Mouse (Mus musculus): ENCODE data around the gene Idnk. TPM values are rescaled to one million over a fixed set of nuclear protein-coding genes. Genes with fewer than 3 reads are reported as not detected.

Gene Idnk
- total RNA-seq, 2 experiments from 2014 or later, result 22.3 to 25.1 TPM

- intact Hi-C loops (cut with DNase I), result no loop called here
- no peak for DNase-seq (ENCODE audit: extremely low spot score in 1 of 2, low spot score in 2 of 2)
Measured at GRCm38 (mm10) chr13:58181607-58182551, 24.4 kb downstream of the Idnk start.

- intact Hi-C loops (cut with DNase I), result no loop called here
- DNase-seq (ENCODE audit: extremely low spot score in 1 of 2, low spot score in 2 of 2), result no peak
Measured at GRCm38 (mm10) chr13:58184111-58184510, 26.7 kb downstream of the Idnk start.

GRCm38 (mm10) chr13:58186281-58186680 is 28.8 kb downstream of the Idnk start:
- intact Hi-C loops (cut with DNase I), result no loop called here
- DNase-seq (ENCODE audit: extremely low spot score in 1 of 2, low spot score in 2 of 2), result no peak

GRCm38 (mm10) chr13:58187751-58188150 is 30.3 kb downstream of the Idnk start:
- intact Hi-C loops (cut with DNase I), result no loop called here
- DNase-seq (ENCODE audit: extremely low spot score in 1 of 2, low spot score in 2 of 2), result no peak

- intact Hi-C loops (cut with DNase I), result no loop called here
- peak; percentile 67 to 86 for DNase-seq (ENCODE audit: extremely low spot score in 1 of 2, low spot score in 2 of 2)
Measured at GRCm38 (mm10) chr13:58188412-58188811, 31.0 kb downstream of the Idnk start.

- intact Hi-C loops (cut with DNase I), result no loop called here
- DNase-seq (ENCODE audit: extremely low spot score in 1 of 2, low spot score in 2 of 2), result peak in 1 of 2 experiments; percentile 16
Measured at GRCm38 (mm10) chr13:58189473-58189872, 32.0 kb downstream of the Idnk start.

- DNase-seq (ENCODE audit: extremely low spot score in 1 of 2, low spot score in 2 of 2), result no peak
Measured at GRCm38 (mm10) chr13:58191516-58191915, 34.1 kb downstream of the Idnk start.

GRCm38 (mm10) chr13:58192146-58192545 is 34.7 kb downstream of the Idnk start:
- no peak for DNase-seq (ENCODE audit: extremely low spot score in 1 of 2, low spot score in 2 of 2)
- intact Hi-C loops (cut with DNase I), result loop anchor here (5.0 kb wide), 1 partner anchor 35 kb away; no protein-coding TSS in a partner anchor

More at GRCm38 (mm10) chr13:58191516-58191915, 34.1 kb downstream of the Idnk start:
- intact Hi-C loops (cut with DNase I), result loop anchor here (5.0 kb wide), 1 partner anchor 36 kb away; no protein-coding TSS in a partner anchor

GRCm38 (mm10) chr13:58193221-58193620 is 35.8 kb downstream of the Idnk start:
- intact Hi-C loops (cut with DNase I), result loop anchor here (5.0 kb wide), 1 partner anchor 34 kb away; no protein-coding TSS in a partner anchor
- DNase-seq (ENCODE audit: extremely low spot score in 1 of 2, low spot score in 2 of 2), result no peak

GRCm38 (mm10) chr13:58194908-58195307 is 37.5 kb downstream of the Idnk start:
- DNase-seq (ENCODE audit: extremely low spot score in 1 of 2, low spot score in 2 of 2), result no peak
- intact Hi-C loops (cut with DNase I), result loop anchor here (5.0 kb wide), 1 partner anchor 32 kb away; no protein-coding TSS in a partner anchor

- no peak for DNase-seq (ENCODE audit: extremely low spot score in 1 of 2, low spot score in 2 of 2)
- intact Hi-C loops (cut with DNase I), result no loop called here
Measured at GRCm38 (mm10) chr13:58197211-58197610, 39.8 kb downstream of the Idnk start.

- intact Hi-C loops (cut with DNase I), result no loop called here
- DNase-seq (ENCODE audit: extremely low spot score in 1 of 2, low spot score in 2 of 2), result no peak
Measured at GRCm38 (mm10) chr13:58197981-58198640, 40.7 kb downstream of the Idnk start.

GRCm38 (mm10) chr13:58201343-58201742 is 43.9 kb downstream of the Idnk start:
- intact Hi-C loops (cut with DNase I), result no loop called here

GRCm38 (mm10) chr13:58201908-58202307 is 44.5 kb downstream of the Idnk start:
- intact Hi-C loops (cut with DNase I), result no loop called here
- no peak for DNase-seq (ENCODE audit: extremely low spot score in 1 of 2, low spot score in 2 of 2)

More at GRCm38 (mm10) chr13:58201343-58201742, 43.9 kb downstream of the Idnk start:
- no peak for DNase-seq (ENCODE audit: extremely low spot score in 1 of 2, low spot score in 2 of 2)

GRCm38 (mm10) chr13:58202903-58203302 is 45.5 kb downstream of the Idnk start:
- DNase-seq (ENCODE audit: extremely low spot score in 1 of 2, low spot score in 2 of 2), result peak in 1 of 2 experiments; percentile 30
- intact Hi-C loops (cut with DNase I), result no loop called here

GRCm38 (mm10) chr13:58204202-58204601 is 46.8 kb downstream of the Idnk start:
- intact Hi-C loops (cut with DNase I), result no loop called here
- DNase-seq (ENCODE audit: extremely low spot score in 1 of 2, low spot score in 2 of 2), result no peak

GRCm38 (mm10) chr13:58204986-58205385 is 47.5 kb downstream of the Idnk start:
- intact Hi-C loops (cut with DNase I), result no loop called here
- no peak for DNase-seq (ENCODE audit: extremely low spot score in 1 of 2, low spot score in 2 of 2)

GRCm38 (mm10) chr13:58206084-58206483 is 48.6 kb downstream of the Idnk start:
- no peak for DNase-seq (ENCODE audit: extremely low spot score in 1 of 2, low spot score in 2 of 2)
- intact Hi-C loops (cut with DNase I), result no loop called here

- intact Hi-C loops (cut with DNase I), result no loop called here
- DNase-seq (ENCODE audit: extremely low spot score in 1 of 2, low spot score in 2 of 2), result no peak
Measured at GRCm38 (mm10) chr13:58210441-58210840, 53.0 kb downstream of the Idnk start.

GRCm38 (mm10) chr13:58212530-58212929 is 55.1 kb downstream of the Idnk start:
- intact Hi-C loops (cut with DNase I), result no loop called here
- no peak for DNase-seq (ENCODE audit: extremely low spot score in 1 of 2, low spot score in 2 of 2)

All from left cerebral cortex, postnatal 10 days (tissue).